Mouse (Mus musculus) kidney, postnatal 10 days (tissue): Measurements from ENCODE around the gene Ell2.
"Not testable (repeated sequence)": the region's sequence is repeated elsewhere in the genome, so short reads cannot be mapped to it uniquely, and the experiment has no call there.

Experiments
- DNase-seq: peaks from one replicate; pipeline ENCODE4 v3.0.0; 2021; ENCODE audit warnings: mixed read lengths

Ell2 gene

DNA sequence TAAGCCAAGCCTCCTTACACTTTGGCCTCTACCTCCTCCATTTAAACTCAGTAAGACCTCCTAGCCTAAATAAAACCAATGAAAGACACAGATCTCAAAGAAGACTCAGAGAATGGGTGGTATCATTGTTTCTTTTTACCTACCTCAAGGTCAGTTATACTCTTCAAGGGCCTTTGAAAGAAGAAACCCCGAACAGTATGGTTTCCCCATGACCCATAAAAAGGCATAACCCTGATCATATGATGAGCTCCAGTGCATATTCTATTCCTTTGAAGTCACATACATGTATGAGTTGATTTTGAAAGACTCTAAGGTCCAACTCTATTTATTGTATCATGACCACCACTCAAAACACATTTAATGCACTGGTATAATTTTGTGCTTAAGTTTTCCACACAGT lies at the start of gene Ell2:
Ell2 (plus strand) TSS at position 301 of the 400 bp plus-strand sequence.
- DNase-seq, result no peak

DNA sequence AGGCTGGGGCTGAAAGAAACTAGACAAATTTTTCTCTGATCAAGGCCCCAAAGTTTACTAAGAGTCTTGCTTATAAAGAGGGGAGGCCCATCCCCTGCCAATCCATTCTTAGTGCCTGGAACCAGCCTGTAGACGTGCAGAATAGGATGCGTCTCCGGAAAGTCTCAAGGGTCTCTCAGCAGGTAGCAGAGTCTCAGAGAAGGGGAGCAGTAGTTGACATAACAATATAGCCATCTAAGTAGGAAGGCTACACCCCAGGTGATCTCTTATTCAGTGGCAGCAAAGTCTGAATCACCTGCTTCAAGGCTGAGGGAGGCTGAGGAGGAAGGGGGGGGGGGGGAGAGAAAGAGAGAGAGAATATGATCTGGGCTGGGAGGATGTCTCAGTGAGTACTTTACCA lies 21.1 kb upstream of the Ell2 start:
- no peak for DNase-seq

- no peak for DNase-seq
These were observed 19.6 kb upstream of the Ell2 start for GRCm38 (mm10) chr13:75686995-75687394.

GRCm38 (mm10) chr13:75691625-75692024 lies 14.9 kb upstream of the Ell2 start:
- DNase-seq, result no peak

DNA sequence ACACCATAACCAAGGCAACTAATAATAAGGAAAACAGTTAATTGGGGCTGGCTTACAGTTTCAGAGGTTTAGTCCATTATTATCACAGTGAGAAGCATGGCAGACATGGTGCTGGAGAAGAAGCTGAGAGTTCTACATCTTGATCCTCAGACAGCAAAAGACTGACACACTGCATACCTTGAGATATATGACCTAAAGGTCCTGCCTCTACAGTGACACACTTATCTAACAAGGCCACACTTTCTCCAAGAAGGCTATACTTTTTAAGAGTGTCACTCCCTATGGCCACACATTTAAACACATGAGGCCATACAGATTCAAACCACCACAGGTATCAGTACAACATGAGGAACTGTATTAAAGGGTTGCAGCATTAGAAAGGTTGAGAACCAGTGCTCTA lies 13.5 kb upstream of the Ell2 start:
- DNase-seq, result no peak

GRCm38 (mm10) chr13:75702814-75703213 lies 3.7 kb upstream of the Ell2 start:
- no peak for DNase-seq

GRCm38 (mm10) chr13:75706882-75707816 lies 592 bp downstream of the Ell2 start:
- DNase-seq, result peak; percentile 96

GRCm38 (mm10) chr13:75707821-75708636 lies 1.5 kb downstream of the Ell2 start:
- DNase-seq, result peak; percentile 79

- DNase-seq, result no peak
These were observed 2.1 kb downstream of the Ell2 start for GRCm38 (mm10) chr13:75708637-75709002.

GRCm38 (mm10) chr13:75709026-75709778 lies 2.6 kb downstream of the Ell2 start:
- no peak for DNase-seq

GRCm38 (mm10) chr13:75710152-75710551 lies 3.6 kb downstream of the Ell2 start:
- DNase-seq, result no peak

DNA sequence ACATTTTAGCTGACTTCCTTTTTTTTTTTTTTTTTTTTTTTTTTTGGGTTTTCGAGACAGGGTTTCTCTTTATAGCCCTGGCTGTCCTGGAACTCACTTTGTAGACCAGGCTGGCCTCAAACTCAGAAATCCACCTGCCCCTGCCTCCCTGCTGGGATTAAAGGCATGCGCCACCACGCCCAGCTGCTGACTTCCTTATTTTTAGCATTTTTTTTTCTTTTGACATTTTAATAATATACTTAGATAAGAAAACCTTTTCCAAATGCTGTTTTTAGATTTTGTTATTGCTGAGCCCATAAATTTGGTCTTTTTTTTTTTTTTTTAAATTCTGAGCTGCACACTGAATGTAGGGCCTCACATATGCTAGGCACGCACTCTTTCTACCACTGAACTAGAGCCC lies 5.0 kb downstream of the Ell2 start:
- not testable (repeated sequence) for DNase-seq

DNA sequence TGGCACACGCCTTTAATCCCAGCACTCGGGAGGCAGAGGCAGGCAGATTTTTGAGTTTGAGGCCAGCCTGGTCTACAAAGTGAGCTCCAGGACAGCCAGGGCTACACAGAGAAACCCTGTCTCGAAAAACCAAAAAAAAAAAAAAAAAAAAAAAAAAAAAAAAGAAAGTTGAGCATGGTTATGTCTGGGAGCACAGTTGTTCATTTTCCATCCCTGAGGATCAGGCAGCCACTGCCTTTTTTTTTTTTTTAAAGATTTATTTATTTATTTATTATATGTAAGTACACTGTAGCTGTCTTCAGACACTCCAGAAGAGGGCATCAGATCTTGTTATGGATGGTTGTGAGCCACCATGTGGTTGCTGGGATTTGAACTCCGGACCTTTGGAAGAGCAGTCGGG lies 6.0 kb downstream of the Ell2 start:
- not testable (repeated sequence) for DNase-seq

DNA sequence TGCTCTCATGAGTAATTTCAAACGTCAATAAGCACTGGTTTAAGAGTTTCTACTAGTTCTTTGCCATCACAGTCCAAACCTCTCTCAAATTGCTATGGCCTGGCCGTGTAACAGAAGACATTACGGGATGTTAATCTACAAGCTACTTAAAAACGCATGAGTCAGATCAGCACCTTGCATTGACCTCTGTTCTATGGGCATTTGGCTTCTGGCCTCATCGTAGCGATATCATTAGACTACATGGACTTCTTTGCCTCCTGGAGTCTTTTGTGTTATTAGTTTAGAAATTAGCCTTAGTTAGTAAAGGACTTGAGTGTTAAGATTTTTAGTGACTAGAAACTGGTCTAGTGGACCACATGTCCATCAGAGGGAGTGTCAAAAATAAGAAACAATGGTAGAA lies 7.8 kb downstream of the Ell2 start:
- no peak for DNase-seq

DNA sequence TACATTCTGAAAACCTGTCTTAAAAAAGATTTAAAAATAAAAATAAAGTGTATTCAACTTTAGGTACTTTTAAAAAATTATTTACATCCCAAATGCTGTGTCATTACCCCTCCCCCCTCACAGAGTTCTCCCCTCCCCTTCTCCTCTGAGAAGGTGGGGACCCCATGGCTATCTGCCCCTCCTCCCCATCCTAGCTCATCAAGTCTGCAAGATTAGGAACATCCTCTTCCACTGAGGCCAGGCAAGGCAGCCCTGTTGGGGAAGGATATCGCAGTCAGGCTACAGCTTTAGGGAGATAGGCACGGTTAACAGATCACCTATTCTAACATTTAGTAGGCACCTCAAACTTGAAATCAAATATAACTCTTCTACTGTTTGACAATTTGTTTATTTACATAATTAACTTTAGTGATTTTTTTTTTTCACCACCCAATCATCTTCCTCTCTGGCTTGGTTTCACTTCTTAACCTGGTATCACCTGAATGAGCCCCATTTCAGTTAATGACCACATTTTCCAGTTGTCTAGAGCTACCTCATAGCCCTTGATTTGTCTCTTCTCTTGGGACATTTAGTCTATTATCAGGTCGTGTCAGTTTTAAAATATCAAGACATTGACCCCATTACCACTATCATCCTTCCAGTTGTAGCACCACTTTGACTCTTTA lies 11.2 kb downstream of the Ell2 start:
- DNase-seq, result no peak

DNA sequence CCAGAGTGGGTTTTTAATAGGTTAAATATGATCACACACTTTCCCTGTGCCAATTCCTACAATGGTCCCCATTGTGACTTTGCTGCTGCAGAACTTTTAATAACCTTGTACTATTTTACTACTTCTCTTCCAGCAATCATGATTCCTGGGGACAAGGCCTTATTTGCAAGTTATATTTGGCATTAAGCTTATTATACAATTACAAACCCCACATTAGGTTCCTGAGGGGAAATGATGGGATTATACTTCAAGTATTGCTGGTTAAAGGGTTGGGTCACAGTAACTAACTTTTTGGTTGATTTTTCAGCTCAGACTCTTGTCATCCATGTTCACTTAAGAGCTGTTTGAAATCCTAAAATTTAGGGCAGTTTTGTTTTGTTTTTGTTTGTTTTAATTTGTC lies 11.8 kb downstream of the Ell2 start:
- DNase-seq, result no peak

DNA sequence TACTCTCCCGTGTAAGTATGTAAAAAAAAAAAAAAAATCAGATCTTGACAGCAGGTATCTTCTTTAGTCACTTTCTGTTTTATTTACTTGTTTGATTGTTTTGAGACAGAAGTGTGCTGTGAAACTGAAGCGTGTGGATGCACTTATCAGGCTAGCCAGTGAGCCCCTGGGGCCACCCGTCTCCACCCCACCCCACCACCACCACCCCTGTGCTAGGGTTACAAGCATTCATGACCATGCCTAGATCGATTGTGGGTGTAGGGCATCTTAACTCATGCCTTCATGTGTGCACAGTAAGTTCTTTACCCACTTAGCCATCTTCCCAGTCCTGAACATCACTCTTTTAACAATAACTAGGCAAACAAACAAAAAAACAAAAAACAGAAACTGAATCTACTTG lies 13.1 kb downstream of the Ell2 start:
- no peak for DNase-seq

GRCm38 (mm10) chr13:75726569-75727373 lies 20.2 kb downstream of the Ell2 start:
- no peak for DNase-seq

- no peak for DNase-seq
These were observed 21.4 kb downstream of the Ell2 start for GRCm38 (mm10) chr13:75727932-75728331.

GRCm38 (mm10) chr13:75729834-75730233 lies 23.3 kb downstream of the Ell2 start:
- no peak for DNase-seq

GRCm38 (mm10) chr13:75730717-75731116 lies 24.2 kb downstream of the Ell2 start:
- no peak for DNase-seq
